Mouse (Mus musculus) granulocyte monocyte progenitor cell, adult 5-6 weeks (primary cell): ENCODE results near the gene Col25a1. TPM values are rescaled to one million over a fixed set of nuclear protein-coding genes. Genes with fewer than 3 reads are reported as not detected.

Experiments
- ATAC-seq: replicated peaks from 2 replicates; pipeline ENCODE4 v1.8.0; 2016; ENCODE audit warnings: mild to moderate bottlenecking, moderate TSS enrichment, inconsistent platforms; ENCODE audit not compliant: poor library complexity, severe bottlenecking
- total RNA-seq, 2 experiments: library from RNA; stranded (forward) in 1 of 2; stranded (reverse) in 1 of 2; fragments of 200-712, 200-1000 nt in 1 of 2; fragments of >200 nt in 1 of 2; fragmentation: Nextera tagmentation in 1 of 2; gene quantifications; 2 replicates each; pipeline ENCODE4 v1.2.3; 2014 to 2017

Col25a1 gene
- total RNA-seq, 2 experiments from 2014 or later = not detected

GRCm38 (mm10) chr3:130236129-130236528 is 104.8 kb downstream of the Col25a1 start:
- ATAC-seq = no peak

- ATAC-seq = no peak
Measured at GRCm38 (mm10) chr3:130237852-130238251, 106.6 kb downstream of the Col25a1 start.

- peak; percentile 90 for ATAC-seq
Measured at GRCm38 (mm10) chr3:130241924-130242323, 110.6 kb downstream of the Col25a1 start.

GRCm38 (mm10) chr3:130242647-130243296 is 111.5 kb downstream of the Col25a1 start:
- peak; percentile 48 for ATAC-seq

GRCm38 (mm10) chr3:130252355-130252754 is 121.1 kb downstream of the Col25a1 start:
- no peak for ATAC-seq

- no peak for ATAC-seq
Measured at GRCm38 (mm10) chr3:130256059-130256458, 124.8 kb downstream of the Col25a1 start.

- no peak for ATAC-seq
Measured at GRCm38 (mm10) chr3:130256610-130257009, 125.3 kb downstream of the Col25a1 start.

GRCm38 (mm10) chr3:130259670-130260069 is 128.4 kb downstream of the Col25a1 start:
- no peak for ATAC-seq

GRCm38 (mm10) chr3:130260316-130260715 is 129.0 kb downstream of the Col25a1 start:
- ATAC-seq = no peak

GRCm38 (mm10) chr3:130265104-130265503 is 133.8 kb downstream of the Col25a1 start:
- ATAC-seq = no peak

- ATAC-seq = no peak
Measured at GRCm38 (mm10) chr3:130270509-130270908, 139.2 kb downstream of the Col25a1 start.

- peak; percentile 80 for ATAC-seq
Measured at GRCm38 (mm10) chr3:130273949-130274348, 142.6 kb downstream of the Col25a1 start.

GRCm38 (mm10) chr3:130278298-130279050 is 147.2 kb downstream of the Col25a1 start:
- no peak for ATAC-seq

GRCm38 (mm10) chr3:130283011-130283760 is 151.9 kb downstream of the Col25a1 start:
- ATAC-seq = no peak

GRCm38 (mm10) chr3:130288102-130288501 is 156.8 kb downstream of the Col25a1 start:
- no peak for ATAC-seq

GRCm38 (mm10) chr3:130288756-130289155 is 157.5 kb downstream of the Col25a1 start:
- no peak for ATAC-seq

GRCm38 (mm10) chr3:130289220-130289619 is 157.9 kb downstream of the Col25a1 start:
- no peak for ATAC-seq

- no peak for ATAC-seq
Measured at GRCm38 (mm10) chr3:130290175-130290574, 158.9 kb downstream of the Col25a1 start.

GRCm38 (mm10) chr3:130290672-130291071 is 159.4 kb downstream of the Col25a1 start:
- no peak for ATAC-seq

GRCm38 (mm10) chr3:130291926-130292325 is 160.6 kb downstream of the Col25a1 start:
- no peak for ATAC-seq

- no peak for ATAC-seq
Measured at GRCm38 (mm10) chr3:130300530-130300929, 169.2 kb downstream of the Col25a1 start.
